Mouse (Mus musculus): ENCODE results near the gene Cd6. TPM values are rescaled to one million over a fixed set of nuclear protein-coding genes. Genes with fewer than 3 reads are reported as not detected.

Cd6 gene
- 1 to 10 TPM in 1 of 2 experiments, under 1 TPM in 1; 0.99 to 2.1 TPM for total RNA-seq (2023)

GRCm38 (mm10) chr19:10829436-10830175, at the start of gene Cd6:
Cd6 (minus strand) TSS chr19:10830058.

DNA sequence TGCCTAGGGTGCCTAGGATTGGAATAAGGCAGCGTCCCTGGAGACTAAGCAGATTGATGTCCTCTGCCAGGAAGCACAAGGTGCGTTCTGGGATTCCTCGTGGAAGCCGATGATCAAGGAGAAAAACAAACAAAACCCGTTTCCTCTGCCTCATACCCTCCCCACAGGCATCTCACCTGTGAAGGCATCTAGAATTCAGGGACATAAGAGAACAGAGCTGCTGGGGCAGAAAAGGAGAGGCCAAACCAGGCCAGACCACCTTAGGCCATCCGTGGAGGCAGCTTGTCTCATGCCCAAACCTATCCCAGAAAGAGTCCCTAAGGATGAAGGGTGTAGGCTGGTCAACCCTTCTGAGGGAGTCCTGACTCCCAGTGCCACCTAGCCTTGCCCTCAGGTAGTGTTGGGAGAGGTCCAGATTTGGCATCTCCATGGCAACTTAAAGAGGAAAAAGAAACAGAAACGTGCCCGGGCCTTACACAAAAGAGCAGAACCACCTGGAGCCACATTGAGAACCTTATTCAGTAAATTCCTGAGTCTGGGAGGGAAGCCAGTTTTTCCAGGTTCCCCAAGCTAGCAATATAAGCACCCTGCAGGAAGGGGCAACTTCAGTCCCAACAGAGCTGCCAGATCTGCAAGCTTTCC, 40.1 kb upstream of the Cd6 start, which contains the start of gene Tmem132a:
Gene Tmem132a (minus strand): TSS at position 55 of the 642 bp plus-strand sequence.

DNA sequence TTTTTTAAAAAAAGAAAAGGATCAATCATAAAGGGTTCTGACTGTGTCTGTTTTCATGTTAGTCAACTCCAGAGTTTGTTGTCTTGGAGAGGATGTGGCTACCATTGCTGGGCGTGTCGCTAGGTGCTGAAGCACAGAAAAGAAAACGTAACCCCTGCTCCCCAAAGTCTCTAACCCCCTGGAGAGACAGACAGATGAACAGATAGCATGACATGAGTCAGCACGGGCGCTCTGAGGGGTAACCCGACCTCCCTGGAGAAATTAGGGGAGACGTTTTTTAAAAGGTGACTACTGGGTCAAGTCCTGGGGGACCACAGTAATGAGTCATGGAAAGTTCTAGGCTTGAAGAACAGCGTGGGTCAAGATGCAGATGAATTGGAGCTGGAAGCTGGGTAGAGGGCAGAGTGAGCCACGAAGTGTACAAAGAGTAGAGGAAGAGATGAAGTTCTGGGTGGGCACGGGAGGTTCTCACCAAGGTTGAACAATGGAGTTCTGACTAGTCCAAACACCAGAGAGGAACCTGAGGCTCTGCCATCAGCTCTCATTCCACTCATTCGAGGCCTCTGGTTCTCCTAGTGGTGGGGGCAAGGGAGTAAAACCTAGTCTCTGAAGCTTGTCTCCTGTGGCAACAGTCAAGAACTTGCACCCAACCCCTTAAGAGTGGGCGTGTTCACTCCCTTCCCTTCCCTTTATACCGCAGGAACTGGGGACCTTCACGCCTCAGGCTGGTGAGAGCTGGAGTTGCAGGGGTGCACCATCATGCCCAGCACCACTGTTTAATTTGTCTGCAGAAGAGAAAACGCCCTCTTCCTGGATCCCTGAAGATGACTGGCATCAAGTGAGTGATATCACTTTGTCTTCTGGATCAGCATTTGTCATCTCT, 9.4 kb upstream of the Cd6 start, which contains the start of gene Slc15a3:
Gene Slc15a3 (plus strand): TSS at position 718 of the 883 bp plus-strand sequence.

Other genes starting within 250 kb of the Cd6 start
- 100 to 1,000 TPM; 103 to 114 TPM for gene Ddb1, start 224.7 kb downstream of the Cd6 start, total RNA-seq (2023)
- 1 to 10 TPM; 6.6 to 8.1 TPM for gene Tkfc, start 224.4 kb downstream of the Cd6 start, total RNA-seq (2023)
- 1 to 10 TPM in 1 of 2 experiments, under 1 TPM in 1; 0.46 to 1.2 TPM for gene Vwce, start 195.8 kb downstream of the Cd6 start, total RNA-seq (2023)
- gene Pga5, start 152.0 kb downstream of the Cd6 start, total RNA-seq (2023) = not detected
- 10 to 100 TPM; 44.6 to 48.3 TPM for gene Vps37c, start 141.3 kb downstream of the Cd6 start, total RNA-seq (2023)
- gene Cd5, start 91.1 kb downstream of the Cd6 start, total RNA-seq (2023) = under 1 TPM in 1 of 2 experiments, not detected in 1; 0.22 TPM
- gene Slc15a3, start 9.7 kb upstream of the Cd6 start, total RNA-seq (2023) = 100 to 1,000 TPM; 131 to 142 TPM
- under 1 TPM; 0.31 to 0.81 TPM for gene Tmem132a, start 39.9 kb upstream of the Cd6 start, total RNA-seq (2023)
- 10 to 100 TPM; 27.1 to 32.1 TPM for gene Tmem109, start 51.9 kb upstream of the Cd6 start, total RNA-seq (2023)
- 10 to 100 TPM; 56.9 to 59.5 TPM for gene Prpf19, start 65.2 kb upstream of the Cd6 start, total RNA-seq (2023)
- not detected for gene Zp1, start 90.6 kb upstream of the Cd6 start, total RNA-seq (2023)
- not detected for gene Ptgdr2, start 107.1 kb upstream of the Cd6 start, total RNA-seq (2023)
- 10 to 100 TPM; 10.7 to 11.5 TPM for gene Ccdc86, start 119.2 kb upstream of the Cd6 start, total RNA-seq (2023)
- not detected for gene Ms4a10, start 144.6 kb upstream of the Cd6 start, total RNA-seq (2023)
- not detected for gene Ms4a15, start 163.2 kb upstream of the Cd6 start, total RNA-seq (2023)
- not detected for gene Ms4a18, start 188.0 kb upstream of the Cd6 start, total RNA-seq (2023)

All from neutrophil, adult 83 days (primary cell).